Mouse (Mus musculus): ENCODE results near the gene Aldh9a1.

DNA sequence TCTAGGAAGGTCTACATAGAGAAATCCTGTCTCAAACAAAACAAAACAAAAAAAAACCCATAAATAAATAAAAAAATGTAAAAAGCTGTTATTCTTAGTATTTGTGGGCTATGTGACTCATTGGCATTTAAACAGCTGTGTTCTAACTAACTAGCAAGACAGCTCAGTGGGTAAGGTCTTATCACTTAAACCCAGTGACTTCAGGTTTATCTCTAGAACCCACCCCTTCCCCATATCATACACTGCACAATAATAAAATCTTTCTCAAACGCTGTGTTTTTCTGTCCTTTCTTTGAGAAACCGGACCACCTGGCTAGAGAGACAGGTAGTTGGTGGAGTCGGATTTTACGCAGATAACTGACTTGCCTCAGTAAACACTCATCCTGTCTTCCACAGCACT, 18.2 kb downstream of the Aldh9a1 start:
- TF ChIP-seq CTCF (IDR thresholded peaks at IDR 0.05; ENCODE audit: insufficient read depth, low read depth, low read length): no peak
- no peak for TF ChIP-seq POLR2A (IDR thresholded peaks at IDR 0.05; ENCODE audit: insufficient read depth, low read depth, low read length)
